Mouse (Mus musculus) urinary bladder, postnatal 36 days (tissue): Measurements from ENCODE around the gene Igsf3.

ENCODE experiments used
- DNase-seq, 2 experiments: peaks; one replicate each; pipeline ENCODE4 v3.0.0; 2022; ENCODE audit warnings: low spot score in 2 of 2, mixed read lengths in 1 of 2

The Igsf3 gene

GRCm38 (mm10) chr3:101376538-101377247, at the start of gene Igsf3:
TSS of gene Igsf3 (plus strand) at chr3:101377083.
- peak; percentile 74 to 82 for DNase-seq

- no peak for DNase-seq
Measured at GRCm38 (mm10) chr3:101327248-101327647, 49.6 kb upstream of the Igsf3 start.

GRCm38 (mm10) chr3:101328617-101329016, 48.3 kb upstream of the Igsf3 start:
- DNase-seq: no peak

- no peak for DNase-seq
Measured at GRCm38 (mm10) chr3:101343199-101343924, 33.5 kb upstream of the Igsf3 start.

- no peak for DNase-seq
Measured at GRCm38 (mm10) chr3:101344246-101344645, 32.6 kb upstream of the Igsf3 start.

- DNase-seq: no peak
Measured at GRCm38 (mm10) chr3:101345299-101345698, 31.6 kb upstream of the Igsf3 start.

- no peak for DNase-seq
Measured at GRCm38 (mm10) chr3:101346806-101347205, 30.1 kb upstream of the Igsf3 start.

- DNase-seq: no peak
Measured at GRCm38 (mm10) chr3:101348501-101349161, 28.3 kb upstream of the Igsf3 start.

GRCm38 (mm10) chr3:101349542-101350307, 27.2 kb upstream of the Igsf3 start:
- no peak for DNase-seq

GRCm38 (mm10) chr3:101350406-101350805, 26.5 kb upstream of the Igsf3 start:
- no peak for DNase-seq

- DNase-seq: peak in 1 of 2 experiments; percentile 40
Measured at GRCm38 (mm10) chr3:101354490-101354889, 22.4 kb upstream of the Igsf3 start.

- DNase-seq: no peak
Measured at GRCm38 (mm10) chr3:101355702-101356101, 21.2 kb upstream of the Igsf3 start.

- DNase-seq: no peak
Measured at GRCm38 (mm10) chr3:101356583-101357553, 20.0 kb upstream of the Igsf3 start.

- no peak for DNase-seq
Measured at GRCm38 (mm10) chr3:101360832-101361231, 16.1 kb upstream of the Igsf3 start.

GRCm38 (mm10) chr3:101362391-101362790, 14.5 kb upstream of the Igsf3 start:
- no peak for DNase-seq

- no peak for DNase-seq
Measured at GRCm38 (mm10) chr3:101363574-101363973, 13.3 kb upstream of the Igsf3 start.

GRCm38 (mm10) chr3:101365081-101365612, 11.7 kb upstream of the Igsf3 start:
- DNase-seq: no peak

- no peak for DNase-seq
Measured at GRCm38 (mm10) chr3:101365911-101366310, 11.0 kb upstream of the Igsf3 start.

- DNase-seq: no peak
Measured at GRCm38 (mm10) chr3:101367372-101367771, 9.5 kb upstream of the Igsf3 start.

- no peak for DNase-seq
Measured at GRCm38 (mm10) chr3:101369301-101369881, 7.5 kb upstream of the Igsf3 start.
